Mouse (Mus musculus) CH12.LX (cell line): Measurements from ENCODE around the gene Pum2. TPM values are rescaled to one million over a fixed set of nuclear protein-coding genes. Genes with fewer than 3 reads are reported as not detected.

Experiments used
- DNase-seq: peaks from one replicate; pipeline ENCODE4 v3.0.0-alpha.2; 2013; ENCODE audit errors: extremely low read depth
- H3K27ac ChIP-seq: 2 replicates; pipeline ENCODE4 v1.5.1; 2012; ENCODE audit warnings: low read depth, mild to moderate bottlenecking, control low read depth, moderate library complexity; ENCODE audit not compliant: insufficient read depth
- H3K27me3 ChIP-seq: replicated peaks from 2 replicates; pipeline ENCODE3; 2012; ENCODE audit warnings: inconsistent platforms
- H3K36me3 ChIP-seq, 2 experiments: replicated peaks in 1 of 2; 2 replicates each; pipeline versions ENCODE3 to v1.6.1; 2012; ENCODE audit warnings: inconsistent platforms in 1 of 2, low read length in 1 of 2, mild to moderate bottlenecking in 1 of 2, mixed read lengths in 1 of 2, moderate library complexity in 1 of 2; ENCODE audit not compliant: control insufficient read depth in 1 of 2, insufficient read depth in 1 of 2
- H3K4me1 ChIP-seq, 2 experiments: 2 replicates each; pipeline ENCODE4 v1.6.1; 2012; ENCODE audit warnings: inconsistent platforms in 1 of 2, moderate library complexity in 1 of 2; ENCODE audit not compliant: insufficient read depth in 2 of 2, control insufficient read depth in 1 of 2
- H3K4me2 ChIP-seq: 2 replicates; pipeline ENCODE4 v1.6.1; 2012; ENCODE audit warnings: low read depth, mild to moderate bottlenecking, control low read depth; ENCODE audit not compliant: poor library complexity, insufficient read depth, severe bottlenecking
- H3K4me3 ChIP-seq, 3 experiments: fragments of 150-350 bp in 1 of 3; sonication (generic) in 1 of 3; replicated peaks in 1 of 3; 2 replicates each; pipeline versions ENCODE3 to v1.5.1; 2011 to 2012; ENCODE audit warnings: low read depth in 2 of 3, low read length in 2 of 3, mild to moderate bottlenecking in 2 of 3, moderate library complexity in 2 of 3, control low read depth in 1 of 3, improper control_type of control experiment in 1 of 3, inconsistent platforms in 1 of 3, mixed read lengths in 1 of 3; ENCODE audit not compliant: poor library complexity in 1 of 3
- H3K79me2 ChIP-seq: replicated peaks from 2 replicates; pipeline ENCODE4 v1.6.1; 2012; ENCODE audit warnings: mild to moderate bottlenecking, moderate library complexity; ENCODE audit not compliant: control insufficient read depth, poor library complexity, insufficient read depth, severe bottlenecking; ENCODE audit errors: extremely low read depth
- H3K9ac ChIP-seq: 2 replicates; pipeline ENCODE4 v1.6.1; 2012; ENCODE audit warnings: low read depth, mild to moderate bottlenecking, control low read depth, moderate library complexity; ENCODE audit not compliant: insufficient read depth
- H3K9me3 ChIP-seq: replicated peaks from 2 replicates; pipeline ENCODE3; 2012; ENCODE audit warnings: low read length, inconsistent platforms, mixed read lengths
- BHLHE40 ChIP-seq: IDR thresholded peaks from 2 replicates; pipeline ENCODE4 v1.6.1; 2011; ENCODE audit warnings: mild to moderate bottlenecking, low read depth, low read length, improper control_type of control experiment
- CHD1 ChIP-seq: IDR thresholded peaks from 2 replicates; pipeline ENCODE4 v1.6.1; 2012; ENCODE audit warnings: low read depth, low read length, improper control_type of control experiment, inconsistent platforms
- CTCF ChIP-seq, 2 experiments: IDR thresholded peaks in 1 of 2; conservative IDR thresholded peaks in 1 of 2; 2 replicates each; pipeline ENCODE4 v1.5.1; 2011 to 2012; ENCODE audit warnings: low read depth in 2 of 2, low read length in 2 of 2, improper control_type of control experiment in 1 of 2, inconsistent platforms in 1 of 2, mild to moderate bottlenecking in 1 of 2, moderate library complexity in 1 of 2
- E2F4 ChIP-seq: IDR thresholded peaks from 2 replicates; pipeline ENCODE4 v1.6.1; 2011; ENCODE audit warnings: low read depth, low read length, improper control_type of control experiment; ENCODE audit not compliant: insufficient replicate concordance
- EP300 ChIP-seq: IDR thresholded peaks from 2 replicates; pipeline ENCODE4 v1.6.1; 2011; ENCODE audit warnings: low read length, improper control_type of control experiment
- ETS1 ChIP-seq: conservative IDR thresholded peaks from 2 replicates; pipeline ENCODE4 v1.6.1; 2012; ENCODE audit warnings: low read depth, mild to moderate bottlenecking, inconsistent platforms, low read length, improper control_type of control experiment, moderate library complexity
- GABPA ChIP-seq: IDR thresholded peaks from 2 replicates; pipeline ENCODE4 v1.6.1; 2012; ENCODE audit warnings: low read depth, low read length, improper control_type of control experiment, inconsistent platforms; ENCODE audit not compliant: insufficient replicate concordance
- HCFC1 ChIP-seq: IDR thresholded peaks from 2 replicates; pipeline ENCODE4 v1.6.1; 2012; ENCODE audit warnings: low read depth, mild to moderate bottlenecking, inconsistent platforms, low read length, improper control_type of control experiment
- JUN ChIP-seq: IDR thresholded peaks from 2 replicates; pipeline ENCODE4 v1.6.1; 2011; ENCODE audit warnings: low read depth, mild to moderate bottlenecking, low read length, improper control_type of control experiment, moderate library complexity; ENCODE audit not compliant: insufficient read depth
- JUND ChIP-seq: conservative IDR thresholded peaks from 2 replicates; pipeline ENCODE4 v1.6.1; 2011; ENCODE audit warnings: low read depth, low read length, improper control_type of control experiment
- KAT2A ChIP-seq: IDR thresholded peaks from 2 replicates; pipeline ENCODE4 v1.6.1; 2012; ENCODE audit warnings: low read length, improper control_type of control experiment, inconsistent platforms; ENCODE audit not compliant: insufficient replicate concordance
- MAZ ChIP-seq: IDR thresholded peaks from 2 replicates; pipeline ENCODE4 v1.6.1; 2012; ENCODE audit warnings: low read depth, mild to moderate bottlenecking, inconsistent platforms, low read length, improper control_type of control experiment, moderate library complexity
- MEF2A ChIP-seq: IDR thresholded peaks from 2 replicates; pipeline ENCODE4 v1.6.1; 2014; ENCODE audit warnings: low read depth, mild to moderate bottlenecking, inconsistent platforms, low read length, improper control_type of control experiment, borderline replicate concordance
- MXI1 ChIP-seq: IDR thresholded peaks from 2 replicates; pipeline ENCODE4 v1.6.1; 2011; ENCODE audit warnings: mild to moderate bottlenecking, low read depth, low read length, improper control_type of control experiment
- NELFE ChIP-seq: IDR thresholded peaks from 2 replicates; pipeline ENCODE4 v1.6.1; 2011; ENCODE audit warnings: low read depth, low read length, improper control_type of control experiment
- NRF1 ChIP-seq: IDR thresholded peaks from 2 replicates; pipeline ENCODE4 v1.6.1; 2014; ENCODE audit warnings: low read depth, mild to moderate bottlenecking, inconsistent platforms, low read length, improper control_type of control experiment, moderate library complexity
- PAX5 ChIP-seq: IDR thresholded peaks from 2 replicates; pipeline ENCODE4 v1.6.1; 2012; ENCODE audit warnings: low read length, inconsistent platforms, mixed read lengths
- POLR2AphosphoS2 ChIP-seq: IDR thresholded peaks from 2 replicates; pipeline ENCODE4 v1.6.1; 2011; ENCODE audit warnings: low read depth, low read length, improper control_type of control experiment
- RAD21 ChIP-seq: IDR thresholded peaks from 2 replicates; pipeline ENCODE4 v1.6.1; 2011; ENCODE audit warnings: low read depth, mild to moderate bottlenecking, low read length, improper control_type of control experiment, moderate library complexity
- SMC3 ChIP-seq: IDR thresholded peaks from 2 replicates; pipeline ENCODE4 v1.6.1; 2011; ENCODE audit warnings: low read depth, low read length, improper control_type of control experiment
- TBP ChIP-seq: conservative IDR thresholded peaks from 2 replicates; pipeline ENCODE4 v1.6.1; 2011; ENCODE audit warnings: low read depth, low read length, improper control_type of control experiment
- USF2 ChIP-seq: conservative IDR thresholded peaks from 2 replicates; pipeline ENCODE4 v1.6.1; 2011; ENCODE audit warnings: low read depth, low read length, improper control_type of control experiment
- ZKSCAN1 ChIP-seq: IDR thresholded peaks from 2 replicates; pipeline ENCODE4 v1.6.1; 2012; ENCODE audit warnings: low read depth, inconsistent platforms, low read length, improper control_type of control experiment, borderline replicate concordance
- dilution Hi-C: fragments of 300-500 bp; cut with MboI; formaldehyde crosslinking; loops from 2 replicates; pipeline ENCODE4 v1.14.3; 2020; ENCODE audit warnings: low sequenced_read_pairs; ENCODE audit not compliant: extremely low pct_unique_long_range_greater_than_20kb, extremely low pct_ligation_motif_present
- in situ Hi-C: fragments of 300-500 bp; cut with MboI; formaldehyde crosslinking; loops from 3 replicates; pipeline ENCODE4 v1.14.3; 2019; ENCODE audit warnings: low sequenced_read_pairs, low pct_ligation_motif_present, low pct_unique_long_range_greater_than_20kb, mixed read lengths
- polyA plus RNA-seq: library from polyadenylated mRNA; unstranded; fragments of >175 nt; gene quantifications from 2 replicates; pipeline ENCODE4 v1.2.1, GENCODE M21; 2012; ENCODE audit warnings: low read depth; ENCODE audit not compliant: insufficient read length
- total RNA-seq, 2 experiments: library from RNA; depleted of rRNA; stranded (reverse); fragments of 300-350 nt in 1 of 2; fragments of >200 nt in 1 of 2; gene quantifications; 2 replicates each; pipeline ENCODE4 v1.2.3; 2012 to 2014

Pum2 gene
- total and polyA plus RNA-seq, 3 experiments, result 52.9 to 90.2 (median 62.7) TPM

DNA sequence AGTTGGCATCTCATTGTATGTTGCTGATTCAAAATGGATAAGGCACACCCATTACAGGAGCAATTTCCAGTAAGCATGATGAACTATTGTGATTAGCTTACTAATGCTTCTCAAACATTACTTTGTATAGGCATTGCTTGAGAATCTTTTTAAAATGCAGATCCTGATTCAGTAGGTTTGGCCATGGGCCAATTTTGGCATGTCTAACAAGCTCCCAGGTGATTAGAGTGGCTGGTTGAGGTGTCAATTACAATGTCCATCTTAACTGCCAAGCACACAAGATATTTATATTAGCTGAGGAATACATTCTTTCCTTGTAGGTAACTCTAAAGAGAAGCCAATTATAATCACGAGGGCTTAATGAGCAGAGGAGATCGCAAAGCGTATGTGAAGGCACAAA lies 4.1 kb upstream of the Pum2 start:
- no peak overlapping the region for H3K4me2 ChIP-seq
- no peaks in the 10 kb centered on the region for H3K36me3 ChIP-seq
- H3K4me3 ChIP-seq, result no peak overlapping the region
- dilution Hi-C loops (no loop called here), in situ Hi-C loops (no loop called here)
- H3K4me1 ChIP-seq, result peaks cover 0 to 13% of the 10 kb centered on the region in 2 experiments; a peak in 2 of 4 replicates
- H3K9ac ChIP-seq, result no peak overlapping the region
- H3K27me3 ChIP-seq, result no peaks in the 10 kb centered on the region
- H3K9me3 ChIP-seq, result no peaks in the 10 kb centered on the region
- no peak for DNase-seq
- no peak overlapping the region for H3K27ac ChIP-seq
- TF ChIP-seq GABPA (no peak), MEF2A (no peak), KAT2A (no peak), EP300 (no peak), NRF1 (no peak), ETS1 (no peak), USF2 (no peak), TBP (no peak)
- TF ChIP-seq, all 38 proteins: peak for 0
- peaks cover 7% of the 10 kb centered on the region for H3K79me2 ChIP-seq

DNA sequence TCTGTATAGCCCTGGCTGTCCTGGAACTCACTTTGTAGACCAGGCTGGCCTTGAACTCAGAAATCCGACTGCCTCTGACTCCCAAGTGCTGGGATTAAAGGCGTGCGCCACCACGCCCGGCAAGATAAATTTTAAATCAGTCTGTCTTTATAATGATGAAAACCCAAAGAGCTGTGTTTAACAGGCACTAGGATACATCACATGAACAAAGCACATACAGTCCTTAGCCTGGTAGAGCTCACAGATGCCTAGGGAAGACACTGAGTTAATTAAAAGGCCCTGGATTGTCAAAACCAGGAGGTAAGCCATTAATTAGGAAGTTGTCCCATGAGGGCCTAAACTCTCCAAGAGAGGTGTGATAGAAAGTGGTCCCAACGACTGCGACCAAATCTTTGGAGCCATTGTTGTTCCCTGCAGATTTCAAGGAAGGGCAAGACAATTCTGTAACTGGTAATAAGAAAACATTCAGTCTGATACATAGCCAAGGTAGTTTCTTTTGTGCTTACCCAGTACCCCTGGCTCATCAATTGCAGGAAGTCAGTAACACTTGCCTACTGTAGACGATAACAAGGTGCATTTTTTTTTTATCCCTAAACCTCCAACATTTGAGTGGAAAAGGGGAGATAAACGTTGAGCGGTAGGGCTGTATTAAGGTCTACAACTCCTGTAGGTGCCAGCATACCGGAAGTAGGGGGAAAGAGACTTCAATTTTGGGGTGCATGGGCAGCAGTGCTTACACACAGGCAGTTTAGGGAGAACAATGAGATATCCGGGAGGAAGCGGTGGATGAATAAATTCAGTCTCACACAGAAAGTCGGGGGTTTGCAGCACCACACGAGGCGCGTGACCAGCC lies 587 bp upstream of the Pum2 start:
- TF ChIP-seq JUN, result no peak
- 0 out of 2 replicates have a peak, but pooled peaks have one; percentile 6 for TF ChIP-seq NRF1
- Histone ChIP-seq H3K36me3 (peaks cover 0 to 4% of the 10 kb centered on the region in 2 experiments), H3K27ac (peak overlapping the region; percentile 19; the same call in 1 of the 2 replicates), H3K27me3 (no peaks in the 10 kb centered on the region), H3K4me1 (peaks cover 0 to 25% of the 10 kb centered on the region in 2 experiments; a peak in 3 of 4 replicates), H3K79me2 (peaks cover 35% of the 10 kb centered on the region), H3K4me2 (peak overlapping the region; percentile 44; the same call in 1 of the 2 replicates), H3K9me3 (no peaks in the 10 kb centered on the region), H3K9ac (peak overlapping the region; percentile 71), H3K4me3 (peak overlapping the region; percentile 69 to 74 (median 70))
- in situ Hi-C loops, result no loop called here
- dilution Hi-C loops, result no loop called here
- DNase-seq, result peak; percentile 22

DNA sequence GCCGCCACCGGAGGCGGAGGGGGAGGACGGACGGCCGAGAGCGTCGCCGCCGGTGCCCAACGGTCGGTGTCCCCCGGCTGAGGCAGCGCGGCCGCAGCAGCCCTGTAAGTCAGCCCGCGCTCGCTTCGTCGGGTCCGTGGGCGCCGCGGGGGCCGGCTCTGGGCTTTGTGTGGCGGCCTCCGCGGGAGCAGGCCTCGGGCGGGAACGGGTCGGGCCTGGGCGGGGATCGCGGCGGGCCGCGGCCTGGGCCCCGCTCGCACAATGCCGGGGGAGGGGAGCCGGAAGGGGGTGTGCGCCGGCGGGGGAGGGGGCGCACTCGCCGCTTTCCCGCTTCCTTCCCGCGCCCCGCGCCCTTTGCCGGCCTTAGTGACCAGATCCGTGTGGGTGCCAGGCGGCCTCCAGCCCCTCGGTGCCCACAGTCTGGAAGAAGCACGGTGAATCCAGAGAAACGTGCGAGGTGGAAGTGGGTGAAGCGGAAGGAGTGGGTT lies 487 bp downstream of the Pum2 start:
- Histone ChIP-seq H3K4me3 (peak overlapping the region; percentile 83 to 95 (median 85)), H3K4me1 (peaks cover 0 to 31% of the 10 kb centered on the region in 2 experiments; a peak in 3 of 4 replicates), H3K9me3 (no peaks in the 10 kb centered on the region), H3K9ac (peak overlapping the region; percentile 89), H3K79me2 (peaks cover 43% of the 10 kb centered on the region), H3K27me3 (no peaks in the 10 kb centered on the region), H3K27ac (peak overlapping the region; percentile 75), H3K4me2 (no peak overlapping the region), H3K36me3 (peaks cover 0 to 4% of the 10 kb centered on the region in 2 experiments)
- peak; percentile 39 for DNase-seq
- in situ Hi-C loops (no loop called here), dilution Hi-C loops (no loop called here)
- no peak for TF ChIP-seq JUND
- no peak for TF ChIP-seq NELFE
- no peak for TF ChIP-seq PAX5
- peak; percentile 41; the same call in 1 of the 2 replicates for TF ChIP-seq HCFC1
- TF ChIP-seq CTCF (conservative IDR thresholded peaks at IDR 0.05 in 1 of 2, IDR thresholded peaks at IDR 0.05 in 1 of 2; ENCODE audit: low read depth in 2 of 2, low read length in 2 of 2), result no peak
- TF ChIP-seq E2F4, result no peak
- no peak for TF ChIP-seq POLR2AphosphoS2
- TF ChIP-seq MEF2A, result no peak
- TF ChIP-seq ZKSCAN1, result no peak
- TF ChIP-seq MAZ, result no peak
- TF ChIP-seq CHD1, result no peak
- TF ChIP-seq BHLHE40, result peak; percentile 16; the same call in 1 of the 2 replicates
- TF ChIP-seq RAD21, result no peak
- no peak; the same call in 1 of the 2 replicates for TF ChIP-seq MXI1
- TF ChIP-seq ETS1, result no peak
- no peak for TF ChIP-seq SMC3
- no peak for TF ChIP-seq TBP
